Mouse (Mus musculus) cerebellum, adult 2 months (tissue): ENCODE measurements around the gene Katnb1.

Source experiments
- CTCF ChIP-seq: fragments of 200-500 bp; IDR thresholded peaks from 2 replicates; pipeline ENCODE4 v1.5.1; 2011; ENCODE audit warnings: low read depth, mild to moderate bottlenecking, control low read depth, low read length, moderate library complexity, borderline replicate concordance; ENCODE audit not compliant: insufficient read depth
- POLR2A ChIP-seq: fragments of 200-500 bp; IDR thresholded peaks from 2 replicates; pipeline ENCODE4 v1.6.1; 2011; ENCODE audit warnings: low read length, control low read depth, borderline replicate concordance; ENCODE audit not compliant: insufficient read depth

DNA sequence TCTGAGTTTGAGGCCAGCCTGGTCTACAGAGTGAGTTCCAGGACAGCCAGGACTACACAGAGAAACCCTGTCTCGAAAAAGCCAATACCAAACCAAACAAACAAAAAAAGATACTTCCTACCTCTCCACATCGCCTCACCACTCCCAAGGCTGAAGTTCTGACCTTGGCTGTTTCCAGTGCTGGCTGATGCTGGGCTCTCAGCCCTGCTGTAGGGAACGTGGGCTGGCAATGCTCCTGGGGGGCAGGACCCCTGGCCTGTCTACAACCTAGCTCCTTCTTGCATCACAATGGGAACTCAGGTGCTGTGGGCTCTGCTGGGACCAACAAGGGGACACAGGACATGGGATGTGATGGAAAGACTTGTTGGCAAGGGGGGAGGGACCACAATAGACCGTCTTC is 32.1 kb downstream of the Katnb1 start:
- TF ChIP-seq POLR2A (no peak), CTCF (no peak)
